Mouse (Mus musculus) bone marrow macrophage, adult 2 months (primary cell): ENCODE data around the gene Rrp7a.

Experiments used
- CTCF ChIP-seq: IDR thresholded peaks from 2 replicates; pipeline ENCODE4 v1.5.1; 2012; ENCODE audit warnings: low read depth, mild to moderate bottlenecking, low read length, moderate library complexity
- POLR2A ChIP-seq: IDR thresholded peaks from 2 replicates; pipeline ENCODE4 v1.6.1; 2012; ENCODE audit warnings: mild to moderate bottlenecking, low read depth, low read length, borderline replicate concordance

DNA sequence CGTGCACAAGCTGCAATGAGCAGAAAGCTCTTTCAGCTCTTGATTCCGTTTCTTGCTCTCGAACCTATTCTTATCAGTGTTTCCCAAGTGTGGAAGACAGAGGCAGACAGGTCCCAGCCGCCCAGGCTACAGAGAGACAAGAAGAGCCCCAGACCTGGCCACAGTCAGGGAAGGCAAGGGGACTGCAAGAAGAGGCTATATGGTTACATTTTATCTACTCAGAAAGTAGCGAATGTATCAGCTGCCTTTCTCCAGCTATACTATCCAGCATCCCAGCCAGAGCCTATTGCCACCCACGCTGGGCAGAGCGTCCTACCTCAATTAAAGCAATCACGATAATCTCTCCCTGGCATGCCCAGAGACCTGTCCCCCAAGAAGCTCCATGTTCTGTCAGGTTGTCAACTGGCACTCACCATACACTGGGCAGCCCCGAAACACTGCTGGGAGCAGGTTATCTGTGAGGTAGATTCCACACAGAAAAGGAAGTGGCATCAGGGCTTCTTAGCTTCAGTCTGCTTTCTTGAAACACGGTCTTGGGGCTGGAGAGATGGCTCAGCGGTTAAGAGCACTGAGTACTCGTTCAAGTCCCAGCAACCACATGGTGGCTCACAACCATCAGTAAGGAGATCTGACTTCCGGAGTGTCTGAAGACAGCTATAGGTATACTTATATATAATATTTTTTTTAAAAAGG, 35.8 kb downstream of the Rrp7a start:
- TF ChIP-seq CTCF (no peak), POLR2A (no peak)
